8 mouse cellular contexts compared by ENCODE assay signal in genomic region chr7:110628273-110628600, GRCm38 (mm10). TPM values are rescaled to one million over a fixed set of nuclear protein-coding genes. Genes with fewer than 3 reads are reported as not detected.
DNase-seq lines count a peak whose midpoint lies in the region; ATAC-seq and TF ChIP-seq lines count a peak whose summit lies in the region.

No protein-coding gene starts in this region.

- H3K36me3 ChIP-seq in kidney, embryonic 16.5 days (ENCODE audit: insufficient read depth, low read length), result no peaks in the 10 kb centered on the region
- H3K36me3 ChIP-seq in embryonic facial prominence, embryonic 11.5 days (replicated peaks; ENCODE audit: control insufficient read depth, insufficient read depth, low read depth, low read length), result no peaks in the 10 kb centered on the region
- no peaks in the 10 kb centered on the region for H3K36me3 ChIP-seq in hindbrain, postnatal 0 days (ENCODE audit: insufficient read depth, low read length)
- no peaks in the 10 kb centered on the region for H3K36me3 ChIP-seq in midbrain, postnatal 0 days (ENCODE audit: insufficient read depth, low read length)

- H3K4me2 ChIP-seq in kidney, embryonic 16.5 days (replicated peaks; ENCODE audit: low read depth, low read length), result peak overlapping the region; percentile 80
- H3K4me2 ChIP-seq in embryonic facial prominence, embryonic 11.5 days (ENCODE audit: low read depth, low read length), result peak overlapping the region; percentile 59
- H3K4me2 ChIP-seq in hindbrain, postnatal 0 days (ENCODE audit: low read depth, low read length), result peak overlapping the region; percentile 75
- H3K4me2 ChIP-seq in midbrain, postnatal 0 days (ENCODE audit: low read depth, low read length, poor library complexity, severe bottlenecking), result peak overlapping the region; percentile 88

- no peak for TF ChIP-seq CTCF in hindbrain, postnatal 0 days (IDR thresholded peaks at IDR 0.05; ENCODE audit: low read depth)
- no peak for TF ChIP-seq CTCF in midbrain, postnatal 0 days (IDR thresholded peaks at IDR 0.05)

- WGBS in kidney, embryonic 16.5 days, result 1% methylated on average over 11 of the region's 11 CpGs
- WGBS in embryonic facial prominence, embryonic 11.5 days, result under 1% methylated on average over 11 of the region's 11 CpGs
- WGBS in hindbrain, postnatal 0 days, result 2% methylated on average over 11 of the region's 11 CpGs
- WGBS in midbrain, postnatal 0 days, result 2% methylated on average over 11 of the region's 11 CpGs

- H3K9me3 ChIP-seq in kidney, embryonic 16.5 days (ENCODE audit: low read length), result no peaks in the 10 kb centered on the region
- no peaks in the 10 kb centered on the region for H3K9me3 ChIP-seq in embryonic facial prominence, embryonic 11.5 days (replicated peaks; ENCODE audit: control insufficient read depth, low read length)
- no peaks in the 10 kb centered on the region for H3K9me3 ChIP-seq in hindbrain, postnatal 0 days (ENCODE audit: low read length)
- no peaks in the 10 kb centered on the region for H3K9me3 ChIP-seq in midbrain, postnatal 0 days (ENCODE audit: low read length)

- no peak for DNase-seq in kidney, postnatal 10 days
- no peak for DNase-seq in embryonic facial prominence, embryonic 11.5 days (ENCODE audit: low spot score)
- no peak for DNase-seq in hindbrain, postnatal 0 days (ENCODE audit: low spot score)
- no peak for DNase-seq in midbrain, postnatal 0 days (ENCODE audit: low spot score)
- DNase-seq in cerebellum, postnatal 4 days (ENCODE audit: low spot score in 2 of 2), result no peak
- DNase-seq in thymus, postnatal 25 days, result no peak
- DNase-seq in kidney, postnatal 36 days, result no peak

- peaks cover 48% of the 10 kb centered on the region for H3K4me1 ChIP-seq in kidney, embryonic 16.5 days (ENCODE audit: insufficient read depth, low read length)
- H3K4me1 ChIP-seq in embryonic facial prominence, embryonic 11.5 days (ENCODE audit: control insufficient read depth, insufficient read depth, low read length), result peaks cover 12% of the 10 kb centered on the region
- H3K4me1 ChIP-seq in hindbrain, postnatal 0 days (ENCODE audit: insufficient read depth, low read length), result peaks cover 18% of the 10 kb centered on the region
- peaks cover 20% of the 10 kb centered on the region; the same call in 1 of the 2 replicates for H3K4me1 ChIP-seq in midbrain, postnatal 0 days (ENCODE audit: insufficient read depth, low read length)

- H3K27ac ChIP-seq in kidney, embryonic 16.5 days (ENCODE audit: low read length), result no peak overlapping the region
- no peak overlapping the region for H3K27ac ChIP-seq in embryonic facial prominence, embryonic 11.5 days (replicated peaks; ENCODE audit: low read depth, low read length)
- no peak overlapping the region for H3K27ac ChIP-seq in hindbrain, postnatal 0 days
- no peak overlapping the region for H3K27ac ChIP-seq in midbrain, postnatal 0 days (ENCODE audit: low read depth, low read length)

- peaks cover 30% of the 10 kb centered on the region for H3K27me3 ChIP-seq in kidney, embryonic 16.5 days (ENCODE audit: insufficient read depth, low read length)
- H3K27me3 ChIP-seq in embryonic facial prominence, embryonic 11.5 days (ENCODE audit: control insufficient read depth, insufficient read depth, low read length), result peaks cover 46% of the 10 kb centered on the region
- peaks cover 34% of the 10 kb centered on the region for H3K27me3 ChIP-seq in hindbrain, postnatal 0 days (ENCODE audit: insufficient read depth, low read length)
- peaks cover 51% of the 10 kb centered on the region for H3K27me3 ChIP-seq in midbrain, postnatal 0 days (ENCODE audit: insufficient read depth, low read length)

- no peak for ATAC-seq in kidney, embryonic 16.5 days (ENCODE audit: low FRiP score, low TSS enrichment)
- no peak for ATAC-seq in embryonic facial prominence, embryonic 11.5 days (replicated peaks; ENCODE audit: insufficient number of reproducible peaks, low FRiP score, low TSS enrichment, low read depth)
- ATAC-seq in hindbrain, postnatal 0 days, result no peak
- ATAC-seq in midbrain, postnatal 0 days (ENCODE audit: low FRiP score), result no peak

- peak overlapping the region; percentile 60 for H3K4me3 ChIP-seq in kidney, embryonic 16.5 days (ENCODE audit: low read length)
- H3K4me3 ChIP-seq in embryonic facial prominence, embryonic 11.5 days (ENCODE audit: low read depth, low read length), result peak overlapping the region; percentile 34
- H3K4me3 ChIP-seq in hindbrain, postnatal 0 days (ENCODE audit: low read length), result peak overlapping the region; percentile 35
- H3K4me3 ChIP-seq in midbrain, postnatal 0 days (ENCODE audit: low read depth, low read length), result peak overlapping the region; percentile 40

- H3K9ac ChIP-seq in kidney, embryonic 16.5 days (replicated peaks; ENCODE audit: low read length), result peak overlapping the region; percentile 56
- H3K9ac ChIP-seq in embryonic facial prominence, embryonic 11.5 days (replicated peaks; ENCODE audit: low read length), result no peak overlapping the region; the same call in 1 of the 2 replicates
- H3K9ac ChIP-seq in hindbrain, postnatal 0 days (replicated peaks; ENCODE audit: low read length), result peak overlapping the region; percentile 38
- H3K9ac ChIP-seq in midbrain, postnatal 0 days (replicated peaks; ENCODE audit: low read length, poor library complexity, severe bottlenecking), result peak overlapping the region; percentile 39; the same call in 1 of the 2 replicates

RNA-seq across cellular contexts. Expression of gene Adm, which starts 0.8 kb away (rescaled TPM):
- polyA plus RNA-seq in kidney, embryonic 16.5 days (2015; fragmentation: Nextera tagmentation; extraction: Ambion mirVana), result 10.1 and 11.4 TPM in 2 replicates
- polyA plus RNA-seq in embryonic facial prominence, embryonic 11.5 days (2014; fragmentation: Nextera tagmentation; extraction: Ambion mirVana), result 1.5 and 2.0 TPM in 2 replicates
- total RNA-seq in hindbrain, postnatal 0 days (2014; rRNA removed), result 2.1 and 2.2 TPM in 2 replicates
- 4.2 and 6.0 TPM in 2 replicates for polyA plus RNA-seq in hindbrain, postnatal 0 days (2015; fragmentation: Nextera tagmentation; extraction: Ambion mirVana)
- total RNA-seq in midbrain, postnatal 0 days (2014; rRNA removed), result 0.82 and 1.2 TPM in 2 replicates
- 2.5 and 2.6 TPM in 2 replicates for polyA plus RNA-seq in midbrain, postnatal 0 days (2015; fragmentation: Nextera tagmentation; extraction: Ambion mirVana)

RNA-seq across cellular contexts. Expression of gene Sbf2, which starts 13.5 kb away (rescaled TPM):
- polyA plus RNA-seq in kidney, embryonic 16.5 days (2015; fragmentation: Nextera tagmentation; extraction: Ambion mirVana), result 32.1 and 36.7 TPM in 2 replicates
- 25.2 and 25.4 TPM in 2 replicates for polyA plus RNA-seq in embryonic facial prominence, embryonic 11.5 days (2014; fragmentation: Nextera tagmentation; extraction: Ambion mirVana)
- total RNA-seq in hindbrain, postnatal 0 days (2014; rRNA removed), result 55.0 and 70.5 TPM in 2 replicates
- polyA plus RNA-seq in hindbrain, postnatal 0 days (2015; fragmentation: Nextera tagmentation; extraction: Ambion mirVana), result 40.3 and 42.9 TPM in 2 replicates
- total RNA-seq in midbrain, postnatal 0 days (2014; rRNA removed), result 80.1 and 114 TPM in 2 replicates
- polyA plus RNA-seq in midbrain, postnatal 0 days (2015; fragmentation: Nextera tagmentation; extraction: Ambion mirVana), result 31.5 and 41.0 TPM in 2 replicates
